Mouse (Mus musculus): Measurements from ENCODE around the gene Unc45a. TPM values are rescaled to one million over a fixed set of nuclear protein-coding genes. Genes with fewer than 3 reads are reported as not detected.

Unc45a gene
- total and polyA plus RNA-seq, 2 experiments from 2014 or later: 47.8 to 57.8 TPM

- no peaks in the 10 kb centered on the region for H3K27me3 ChIP-seq (ENCODE audit: insufficient read depth, low read length)
- DNase-seq (ENCODE audit: low spot score) (no peak), ATAC-seq (no peak)
- no peak for TF ChIP-seq CTCF (IDR thresholded peaks at IDR 0.05; ENCODE audit: low read depth)
- no peak overlapping the region for H3K9ac ChIP-seq (replicated peaks; ENCODE audit: low read length)
- H3K4me3 ChIP-seq (ENCODE audit: low read length): no peak overlapping the region
- WGBS: 55% methylated on average over 2 of the region's 2 CpGs
- no peaks in the 10 kb centered on the region for H3K9me3 ChIP-seq (ENCODE audit: low read length)
- H3K4me1 ChIP-seq (ENCODE audit: insufficient read depth, low read length): peaks cover 9% of the 10 kb centered on the region
- H3K36me3 ChIP-seq (ENCODE audit: insufficient read depth, low read length): peaks cover 8% of the 10 kb centered on the region; the same call in 1 of the 2 replicates
- H3K27ac ChIP-seq: no peak overlapping the region
- no peak overlapping the region for H3K4me2 ChIP-seq (ENCODE audit: low read depth, low read length)
Observed at GRCm38 (mm10) chr7:80372667-80373066, 31.9 kb upstream of the Unc45a start.

GRCm38 (mm10) chr7:80372166-80372565 is 31.4 kb upstream of the Unc45a start:
- no peak overlapping the region for H3K27ac ChIP-seq
- peaks cover 13% of the 10 kb centered on the region; the same call in 1 of the 2 replicates for H3K36me3 ChIP-seq (ENCODE audit: insufficient read depth, low read length)
- ATAC-seq: no peak
- no peak for TF ChIP-seq CTCF (IDR thresholded peaks at IDR 0.05; ENCODE audit: low read depth)
- H3K4me1 ChIP-seq (ENCODE audit: insufficient read depth, low read length): peaks cover 9% of the 10 kb centered on the region
- H3K4me3 ChIP-seq (ENCODE audit: low read length): no peak overlapping the region
- WGBS: 82% methylated on average over 3 of the region's 3 CpGs
- H3K27me3 ChIP-seq (ENCODE audit: insufficient read depth, low read length): no peaks in the 10 kb centered on the region
- H3K9ac ChIP-seq (replicated peaks; ENCODE audit: low read length): no peak overlapping the region
- no peak overlapping the region for H3K4me2 ChIP-seq (ENCODE audit: low read depth, low read length)
- no peaks in the 10 kb centered on the region for H3K9me3 ChIP-seq (ENCODE audit: low read length)
- DNase-seq (ENCODE audit: low spot score): no peak

- Histone ChIP-seq H3K9ac (replicated peaks; ENCODE audit: low read length) (peak within 1 kb of the TSS; percentile 92), H3K4me3 (ENCODE audit: low read length) (peak within 1 kb of the TSS; percentile 96), H3K4me1 (ENCODE audit: insufficient read depth, low read length) (peaks cover 9% of the 10 kb centered on the region), H3K36me3 (ENCODE audit: insufficient read depth, low read length) (peaks cover 20% of the 10 kb centered on the region), H3K9me3 (ENCODE audit: low read length) (no peaks in the 10 kb centered on the region), H3K4me2 (ENCODE audit: low read depth, low read length) (peak within 1 kb of the TSS; percentile 82), H3K27ac (peak within 1 kb of the TSS; percentile 83), H3K27me3 (ENCODE audit: insufficient read depth, low read length) (no peaks in the 10 kb centered on the region)
- peak; percentile 10; the same call in 1 of the 2 replicates for TF ChIP-seq CTCF (IDR thresholded peaks at IDR 0.05; ENCODE audit: low read depth)
- ATAC-seq: peak; percentile 79
- DNase-seq (ENCODE audit: low spot score): peak; percentile 92
- WGBS: under 1% methylated on average over 59 of the region's 86 CpGs
Observed at GRCm38 (mm10) chr7:80371041-80371751, 30.4 kb upstream of the Unc45a start, which contains the start of gene Man2a2. Gene Man2a2, minus strand, starts transcription at chr7:80371375.

GRCm38 (mm10) chr7:80370649-80371040 is 29.8 kb upstream of the Unc45a start:
- peak; percentile 68 for ATAC-seq
- Histone ChIP-seq H3K9me3 (ENCODE audit: low read length) (no peaks in the 10 kb centered on the region), H3K9ac (replicated peaks; ENCODE audit: low read length) (peak overlapping the region; percentile 92), H3K36me3 (ENCODE audit: insufficient read depth, low read length) (peaks cover 20% of the 10 kb centered on the region), H3K27ac (peak overlapping the region; percentile 83), H3K4me1 (ENCODE audit: insufficient read depth, low read length) (peaks cover 9% of the 10 kb centered on the region), H3K4me3 (ENCODE audit: low read length) (peak overlapping the region; percentile 96), H3K27me3 (ENCODE audit: insufficient read depth, low read length) (no peaks in the 10 kb centered on the region), H3K4me2 (ENCODE audit: low read depth, low read length) (peak overlapping the region; percentile 82)
- no peak for TF ChIP-seq CTCF (IDR thresholded peaks at IDR 0.05; ENCODE audit: low read depth)
- DNase-seq (ENCODE audit: low spot score): peak; percentile 69
- WGBS: under 1% methylated on average over 30 of the region's 31 CpGs

- 42% methylated on average over 4 of the region's 4 CpGs for WGBS
- Histone ChIP-seq H3K4me1 (ENCODE audit: insufficient read depth, low read length) (peaks cover 9% of the 10 kb centered on the region), H3K27ac (peak overlapping the region; percentile 83; the same call in 1 of the 2 replicates), H3K9ac (replicated peaks; ENCODE audit: low read length) (peak overlapping the region; percentile 92), H3K27me3 (ENCODE audit: insufficient read depth, low read length) (no peaks in the 10 kb centered on the region), H3K9me3 (ENCODE audit: low read length) (no peaks in the 10 kb centered on the region), H3K4me3 (ENCODE audit: low read length) (peak overlapping the region; percentile 96), H3K36me3 (ENCODE audit: insufficient read depth, low read length) (peaks cover 20% of the 10 kb centered on the region), H3K4me2 (ENCODE audit: low read depth, low read length) (peak overlapping the region; percentile 82)
- TF ChIP-seq CTCF (IDR thresholded peaks at IDR 0.05; ENCODE audit: low read depth): no peak
- DNase-seq (ENCODE audit: low spot score): no peak
- ATAC-seq: no peak
Observed at GRCm38 (mm10) chr7:80369967-80370431, 29.2 kb upstream of the Unc45a start.

GRCm38 (mm10) chr7:80369461-80369860 is 28.7 kb upstream of the Unc45a start:
- Histone ChIP-seq H3K36me3 (ENCODE audit: insufficient read depth, low read length) (peaks cover 20% of the 10 kb centered on the region), H3K4me2 (ENCODE audit: low read depth, low read length) (peak overlapping the region; percentile 82), H3K4me3 (ENCODE audit: low read length) (peak overlapping the region; percentile 96; the same call in 1 of the 2 replicates), H3K9ac (replicated peaks; ENCODE audit: low read length) (no peak overlapping the region), H3K27ac (0 out of 2 replicates have a peak overlapping the region, but pooled peaks have one; percentile 83), H3K9me3 (ENCODE audit: low read length) (no peaks in the 10 kb centered on the region), H3K4me1 (ENCODE audit: insufficient read depth, low read length) (peaks cover 9% of the 10 kb centered on the region), H3K27me3 (ENCODE audit: insufficient read depth, low read length) (no peaks in the 10 kb centered on the region)
- ATAC-seq (no peak), DNase-seq (ENCODE audit: low spot score) (no peak)
- no peak for TF ChIP-seq CTCF (IDR thresholded peaks at IDR 0.05; ENCODE audit: low read depth)
- 56% methylated on average over 5 of the region's 5 CpGs for WGBS

All from hindbrain, postnatal 0 days (tissue).